Mouse (Mus musculus): ENCODE measurements at regions not wholly inside any gene's neighbourhood (a gene's known extent, or its start where the extent isn't known, plus 50 kb on each side); places are given as distances from the start of the nearest gene placed in this dataset.

GRCm38 (mm10) chr10:97047566-97047965 is 430.8 kb downstream of the Btg1 start:
- H3K27ac ChIP-seq (ENCODE audit: low read depth, low read length): no peak overlapping the region
- no peak overlapping the region for H3K4me3 ChIP-seq (ENCODE audit: low read depth, low read length)
- DNase-seq (ENCODE audit: low spot score) (no peak), ATAC-seq (ENCODE audit: insufficient read depth, low FRiP score, low TSS enrichment) (no peak)
- no peak overlapping the region for H3K9ac ChIP-seq (ENCODE audit: low read length)
- H3K4me2 ChIP-seq (ENCODE audit: low read depth): no peak overlapping the region
- no peaks in the 10 kb centered on the region for H3K27me3 ChIP-seq (ENCODE audit: control insufficient read depth, insufficient read depth, low read length)
- H3K9me3 ChIP-seq (ENCODE audit: control insufficient read depth, low read length): no peaks in the 10 kb centered on the region
- H3K36me3 ChIP-seq (ENCODE audit: control insufficient read depth, insufficient read depth, low read length): no peaks in the 10 kb centered on the region
- no peaks in the 10 kb centered on the region for H3K4me1 ChIP-seq (ENCODE audit: control insufficient read depth, insufficient read depth, low read length)
- WGBS: 74% methylated on average over 2 of the region's 2 CpGs

DNA sequence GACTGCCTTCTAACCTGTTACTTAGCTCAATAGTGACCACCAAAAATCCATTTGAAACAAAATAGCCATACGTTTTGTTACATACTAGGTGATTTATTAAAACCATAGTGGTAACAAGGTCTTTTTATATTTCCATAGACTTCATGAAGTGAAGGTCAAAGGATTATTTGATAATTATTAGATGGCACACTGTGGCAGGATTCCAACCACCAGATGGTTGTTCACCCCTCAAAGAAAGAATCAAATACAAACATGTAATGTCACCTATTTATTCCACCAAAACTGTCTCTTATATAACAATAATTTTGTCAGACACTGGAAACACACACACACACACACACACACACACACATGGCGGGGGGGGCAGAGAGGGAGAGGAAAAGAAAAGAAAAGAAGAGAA is 431.2 kb downstream of the Btg1 start:
- Histone ChIP-seq H3K4me1 (ENCODE audit: control insufficient read depth, insufficient read depth, low read length) (no peaks in the 10 kb centered on the region), H3K36me3 (ENCODE audit: control insufficient read depth, insufficient read depth, low read length) (no peaks in the 10 kb centered on the region), H3K9me3 (ENCODE audit: control insufficient read depth, low read length) (no peaks in the 10 kb centered on the region), H3K27ac (ENCODE audit: low read depth, low read length) (no peak overlapping the region), H3K27me3 (ENCODE audit: control insufficient read depth, insufficient read depth, low read length) (no peaks in the 10 kb centered on the region), H3K4me3 (ENCODE audit: low read depth, low read length) (no peak overlapping the region), H3K4me2 (ENCODE audit: low read depth) (no peak overlapping the region), H3K9ac (ENCODE audit: low read length) (no peak overlapping the region)
- DNase-seq (ENCODE audit: low spot score): no peak
- ATAC-seq (ENCODE audit: insufficient read depth, low FRiP score, low TSS enrichment): no peak
- WGBS: 67% methylated on average over 1 of the region's 2 CpGs

GRCm38 (mm10) chr10:97054472-97054871 is 424.9 kb upstream of the Dcn start:
- Histone ChIP-seq H3K36me3 (ENCODE audit: control insufficient read depth, insufficient read depth, low read length) (no peaks in the 10 kb centered on the region), H3K4me2 (ENCODE audit: low read depth) (no peak overlapping the region), H3K9ac (ENCODE audit: low read length) (no peak overlapping the region), H3K27ac (ENCODE audit: low read depth, low read length) (no peak overlapping the region), H3K4me3 (ENCODE audit: low read depth, low read length) (no peak overlapping the region), H3K27me3 (ENCODE audit: control insufficient read depth, insufficient read depth, low read length) (no peaks in the 10 kb centered on the region), H3K9me3 (ENCODE audit: control insufficient read depth, low read length) (no peaks in the 10 kb centered on the region), H3K4me1 (ENCODE audit: control insufficient read depth, insufficient read depth, low read length) (no peaks in the 10 kb centered on the region)
- WGBS: 85% methylated on average over 3 of the region's 3 CpGs
- ATAC-seq (ENCODE audit: insufficient read depth, low FRiP score, low TSS enrichment): no peak
- no peak for DNase-seq (ENCODE audit: low spot score)

GRCm38 (mm10) chr10:97061961-97062360 is 417.4 kb upstream of the Dcn start:
- H3K4me2 ChIP-seq (ENCODE audit: low read depth): no peak overlapping the region
- 68% methylated on average over 3 of the region's 3 CpGs for WGBS
- no peak for ATAC-seq (ENCODE audit: insufficient read depth, low FRiP score, low TSS enrichment)

GRCm38 (mm10) chr10:97064546-97064945 is 414.9 kb upstream of the Dcn start:
- H3K27ac ChIP-seq (ENCODE audit: low read depth, low read length): no peak overlapping the region
- no peak overlapping the region for H3K9ac ChIP-seq (ENCODE audit: low read length)
- DNase-seq (ENCODE audit: low spot score) (no peak), ATAC-seq (ENCODE audit: insufficient read depth, low FRiP score, low TSS enrichment) (no peak)
- H3K4me1 ChIP-seq (ENCODE audit: control insufficient read depth, insufficient read depth, low read length): no peaks in the 10 kb centered on the region
- H3K9me3 ChIP-seq (ENCODE audit: control insufficient read depth, low read length): no peaks in the 10 kb centered on the region
- no peaks in the 10 kb centered on the region for H3K36me3 ChIP-seq (ENCODE audit: control insufficient read depth, insufficient read depth, low read length)
- H3K4me3 ChIP-seq (ENCODE audit: low read depth, low read length): no peak overlapping the region
- H3K27me3 ChIP-seq (ENCODE audit: control insufficient read depth, insufficient read depth, low read length): no peaks in the 10 kb centered on the region
- H3K4me2 ChIP-seq (ENCODE audit: low read depth): no peak overlapping the region

More at GRCm38 (mm10) chr10:97061961-97062360, 417.4 kb upstream of the Dcn start:
- no peaks in the 10 kb centered on the region for H3K4me1 ChIP-seq (ENCODE audit: control insufficient read depth, insufficient read depth, low read length)
- H3K9ac ChIP-seq (ENCODE audit: low read length): no peak overlapping the region
- no peaks in the 10 kb centered on the region for H3K9me3 ChIP-seq (ENCODE audit: control insufficient read depth, low read length)
- no peaks in the 10 kb centered on the region for H3K27me3 ChIP-seq (ENCODE audit: control insufficient read depth, insufficient read depth, low read length)
- H3K36me3 ChIP-seq (ENCODE audit: control insufficient read depth, insufficient read depth, low read length): no peaks in the 10 kb centered on the region
- H3K4me3 ChIP-seq (ENCODE audit: low read depth, low read length): no peak overlapping the region
- no peak overlapping the region for H3K27ac ChIP-seq (ENCODE audit: low read depth, low read length)
- DNase-seq (ENCODE audit: low spot score): peak; percentile 15

- no peak overlapping the region for H3K4me2 ChIP-seq (ENCODE audit: low read depth)
- H3K27me3 ChIP-seq (ENCODE audit: control insufficient read depth, insufficient read depth, low read length): no peaks in the 10 kb centered on the region
- H3K4me3 ChIP-seq (ENCODE audit: low read depth, low read length): no peak overlapping the region
- no peaks in the 10 kb centered on the region for H3K9me3 ChIP-seq (ENCODE audit: control insufficient read depth, low read length)
- H3K4me1 ChIP-seq (ENCODE audit: control insufficient read depth, insufficient read depth, low read length): no peaks in the 10 kb centered on the region
- 75% methylated on average over 5 of the region's 5 CpGs for WGBS
- no peak overlapping the region for H3K27ac ChIP-seq (ENCODE audit: low read depth, low read length)
- ATAC-seq (ENCODE audit: insufficient read depth, low FRiP score, low TSS enrichment): no peak
- H3K36me3 ChIP-seq (ENCODE audit: control insufficient read depth, insufficient read depth, low read length): no peaks in the 10 kb centered on the region
- H3K9ac ChIP-seq (ENCODE audit: low read length): no peak overlapping the region
- DNase-seq (ENCODE audit: low spot score): no peak
Observed at GRCm38 (mm10) chr10:97078022-97078473, 401.4 kb upstream of the Dcn start.

GRCm38 (mm10) chr10:97079575-97079974 is 399.8 kb upstream of the Dcn start:
- H3K36me3 ChIP-seq (ENCODE audit: control insufficient read depth, insufficient read depth, low read length): no peaks in the 10 kb centered on the region
- no peaks in the 10 kb centered on the region for H3K27me3 ChIP-seq (ENCODE audit: control insufficient read depth, insufficient read depth, low read length)
- no peak for DNase-seq (ENCODE audit: low spot score)
- H3K9me3 ChIP-seq (ENCODE audit: control insufficient read depth, low read length): no peaks in the 10 kb centered on the region
- H3K4me1 ChIP-seq (ENCODE audit: control insufficient read depth, insufficient read depth, low read length): no peaks in the 10 kb centered on the region
- no peak overlapping the region for H3K9ac ChIP-seq (ENCODE audit: low read length)
- no peak overlapping the region for H3K27ac ChIP-seq (ENCODE audit: low read depth, low read length)
- WGBS: 79% methylated on average over 6 of the region's 6 CpGs
- ATAC-seq (ENCODE audit: insufficient read depth, low FRiP score, low TSS enrichment): no peak
- no peak overlapping the region for H3K4me3 ChIP-seq (ENCODE audit: low read depth, low read length)
- H3K4me2 ChIP-seq (ENCODE audit: low read depth): no peak overlapping the region

DNA sequence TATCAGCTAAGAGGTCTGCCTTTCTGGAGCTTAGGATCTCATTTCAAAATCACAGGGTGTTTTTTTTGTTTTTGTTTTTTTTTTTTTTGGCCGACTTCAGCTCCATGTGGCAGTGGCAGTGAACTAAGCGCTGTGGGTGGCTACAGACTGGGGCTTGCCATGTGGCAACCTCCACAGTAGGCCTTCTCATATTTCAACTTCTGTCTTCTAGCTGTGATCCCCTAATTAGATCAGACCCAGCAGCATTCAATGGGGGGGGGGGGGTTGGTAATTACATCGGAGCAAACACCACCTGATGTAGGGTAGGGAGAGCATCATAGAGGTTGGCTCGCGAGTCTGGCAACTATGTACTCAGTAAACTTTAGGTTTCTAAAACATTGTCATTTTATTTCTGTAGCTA is 392.1 kb upstream of the Dcn start:
- H3K36me3 ChIP-seq (ENCODE audit: control insufficient read depth, insufficient read depth, low read length): no peaks in the 10 kb centered on the region
- no peaks in the 10 kb centered on the region for H3K27me3 ChIP-seq (ENCODE audit: control insufficient read depth, insufficient read depth, low read length)
- no peak overlapping the region for H3K4me3 ChIP-seq (ENCODE audit: low read depth, low read length)
- H3K27ac ChIP-seq (ENCODE audit: low read depth, low read length): no peak overlapping the region
- DNase-seq (ENCODE audit: low spot score): no peak
- no peak for ATAC-seq (ENCODE audit: insufficient read depth, low FRiP score, low TSS enrichment)
- H3K4me1 ChIP-seq (ENCODE audit: control insufficient read depth, insufficient read depth, low read length): no peaks in the 10 kb centered on the region
- no peaks in the 10 kb centered on the region for H3K9me3 ChIP-seq (ENCODE audit: control insufficient read depth, low read length)
- H3K9ac ChIP-seq (ENCODE audit: low read length): no peak overlapping the region
- WGBS: 71% methylated on average over 5 of the region's 5 CpGs
- no peak overlapping the region for H3K4me2 ChIP-seq (ENCODE audit: low read depth)

- no peak for DNase-seq (ENCODE audit: low spot score)
- no peaks in the 10 kb centered on the region for H3K36me3 ChIP-seq (ENCODE audit: control insufficient read depth, insufficient read depth, low read length)
- no peaks in the 10 kb centered on the region for H3K9me3 ChIP-seq (ENCODE audit: control insufficient read depth, low read length)
- H3K4me1 ChIP-seq (ENCODE audit: control insufficient read depth, insufficient read depth, low read length): no peaks in the 10 kb centered on the region
- no peak for ATAC-seq (ENCODE audit: insufficient read depth, low FRiP score, low TSS enrichment)
- H3K4me2 ChIP-seq (ENCODE audit: low read depth): no peak overlapping the region
- no peaks in the 10 kb centered on the region for H3K27me3 ChIP-seq (ENCODE audit: control insufficient read depth, insufficient read depth, low read length)
- no peak overlapping the region for H3K27ac ChIP-seq (ENCODE audit: low read depth, low read length)
- no peak overlapping the region for H3K9ac ChIP-seq (ENCODE audit: low read length)
- no peak overlapping the region for H3K4me3 ChIP-seq (ENCODE audit: low read depth, low read length)
- WGBS: 54% methylated on average over 7 of the region's 7 CpGs
Observed at GRCm38 (mm10) chr10:97090254-97090653, 389.2 kb upstream of the Dcn start.
